Mouse (Mus musculus): ENCODE data around the gene Sipa1l3. TPM values are rescaled to one million over a fixed set of nuclear protein-coding genes. Genes with fewer than 3 reads are reported as not detected.

Gene Sipa1l3
- polyA plus RNA-seq, 1 experiment from 2014 or later: 22.0 TPM

GRCm38 (mm10) chr7:29387524-29388068, 130.8 kb downstream of the Sipa1l3 start:
- Histone ChIP-seq H3K9me3 (ENCODE audit: control insufficient read depth) (no peaks in the 10 kb centered on the region), H3K36me3 (ENCODE audit: control insufficient read depth, insufficient read depth) (peaks cover 47% of the 10 kb centered on the region), H3K9ac (ENCODE audit: low read depth, low read length) (no peak overlapping the region), H3K27me3 (replicated peaks; ENCODE audit: control insufficient read depth, insufficient read depth, low read length) (no peaks in the 10 kb centered on the region), H3K27ac (ENCODE audit: low read depth, low read length) (no peak overlapping the region), H3K4me1 (replicated peaks; ENCODE audit: control insufficient read depth, insufficient read depth, low read length) (no peaks in the 10 kb centered on the region), H3K4me2 (replicated peaks; ENCODE audit: low read depth) (no peak overlapping the region), H3K4me3 (ENCODE audit: low read depth, low read length) (no peak overlapping the region)
- TF ChIP-seq CTCF (IDR thresholded peaks at IDR 0.05; ENCODE audit: low read depth): no peak
- no peak for ATAC-seq
- 79% methylated on average over 17 of the region's 17 CpGs for WGBS

GRCm38 (mm10) chr7:29386349-29386748, 132.1 kb downstream of the Sipa1l3 start:
- H3K36me3 ChIP-seq (ENCODE audit: control insufficient read depth, insufficient read depth): peaks cover 56% of the 10 kb centered on the region
- H3K9me3 ChIP-seq (ENCODE audit: control insufficient read depth): no peaks in the 10 kb centered on the region
- no peaks in the 10 kb centered on the region for H3K4me1 ChIP-seq (replicated peaks; ENCODE audit: control insufficient read depth, insufficient read depth, low read length)
- no peak overlapping the region for H3K9ac ChIP-seq (ENCODE audit: low read depth, low read length)
- H3K4me3 ChIP-seq (ENCODE audit: low read depth, low read length): no peak overlapping the region
- 93% methylated on average over 13 of the region's 13 CpGs for WGBS
- no peak overlapping the region for H3K4me2 ChIP-seq (replicated peaks; ENCODE audit: low read depth)
- no peak for ATAC-seq
- H3K27me3 ChIP-seq (replicated peaks; ENCODE audit: control insufficient read depth, insufficient read depth, low read length): no peaks in the 10 kb centered on the region
- H3K27ac ChIP-seq (ENCODE audit: low read depth, low read length): no peak overlapping the region
- TF ChIP-seq CTCF (IDR thresholded peaks at IDR 0.05; ENCODE audit: low read depth): no peak

GRCm38 (mm10) chr7:29385791-29386190, 132.7 kb downstream of the Sipa1l3 start:
- ATAC-seq: no peak
- no peak overlapping the region for H3K9ac ChIP-seq (ENCODE audit: low read depth, low read length)
- H3K4me1 ChIP-seq (replicated peaks; ENCODE audit: control insufficient read depth, insufficient read depth, low read length): no peaks in the 10 kb centered on the region
- H3K4me3 ChIP-seq (ENCODE audit: low read depth, low read length): no peak overlapping the region
- H3K9me3 ChIP-seq (ENCODE audit: control insufficient read depth): no peaks in the 10 kb centered on the region
- H3K27ac ChIP-seq (ENCODE audit: low read depth, low read length): no peak overlapping the region
- H3K4me2 ChIP-seq (replicated peaks; ENCODE audit: low read depth): no peak overlapping the region
- peaks cover 61% of the 10 kb centered on the region for H3K36me3 ChIP-seq (ENCODE audit: control insufficient read depth, insufficient read depth)
- WGBS: 94% methylated on average over 10 of the region's 10 CpGs
- H3K27me3 ChIP-seq (replicated peaks; ENCODE audit: control insufficient read depth, insufficient read depth, low read length): no peaks in the 10 kb centered on the region
- no peak for TF ChIP-seq CTCF (IDR thresholded peaks at IDR 0.05; ENCODE audit: low read depth)

GRCm38 (mm10) chr7:29383255-29383654, 135.2 kb downstream of the Sipa1l3 start:
- ATAC-seq: peak; percentile 56
- no peaks in the 10 kb centered on the region for H3K9me3 ChIP-seq (ENCODE audit: control insufficient read depth)
- no peak overlapping the region for H3K27ac ChIP-seq (ENCODE audit: low read depth, low read length)
- H3K4me1 ChIP-seq (replicated peaks; ENCODE audit: control insufficient read depth, insufficient read depth, low read length): no peaks in the 10 kb centered on the region
- H3K36me3 ChIP-seq (ENCODE audit: control insufficient read depth, insufficient read depth): peaks cover 84% of the 10 kb centered on the region
- peak; percentile 98 for TF ChIP-seq CTCF (IDR thresholded peaks at IDR 0.05; ENCODE audit: low read depth)
- WGBS: 27% methylated on average over 10 of the region's 10 CpGs
- H3K4me3 ChIP-seq (ENCODE audit: low read depth, low read length): no peak overlapping the region
- H3K9ac ChIP-seq (ENCODE audit: low read depth, low read length): no peak overlapping the region
- no peak overlapping the region for H3K4me2 ChIP-seq (replicated peaks; ENCODE audit: low read depth)
- no peaks in the 10 kb centered on the region for H3K27me3 ChIP-seq (replicated peaks; ENCODE audit: control insufficient read depth, insufficient read depth, low read length)

DNA sequence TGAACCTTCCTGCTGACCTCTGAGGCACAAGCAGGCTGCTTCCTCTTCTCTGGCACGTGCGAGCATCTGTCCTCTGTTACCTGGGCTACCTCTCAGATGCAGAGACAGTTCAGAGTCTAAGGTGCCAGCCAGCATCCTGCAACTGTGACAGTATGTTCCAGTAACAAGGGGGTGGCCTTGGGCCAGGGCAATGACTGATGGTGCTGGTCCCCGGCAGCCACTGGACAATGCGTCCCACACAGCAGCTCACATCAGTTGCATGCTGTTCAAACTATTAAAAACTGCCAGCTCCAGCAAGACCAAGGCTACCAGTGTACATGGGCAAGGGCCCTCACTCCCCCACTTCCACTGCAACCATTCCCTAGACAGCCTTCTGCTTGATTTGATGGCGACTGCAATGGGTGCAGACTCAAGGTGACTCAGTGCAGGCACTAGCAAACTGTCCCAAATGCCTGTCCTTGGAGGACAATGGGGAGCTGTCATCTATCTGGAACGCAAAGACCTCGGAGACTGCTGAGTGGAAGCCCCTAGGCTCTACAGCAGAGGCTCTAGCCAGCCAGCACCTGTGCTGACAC, 136.9 kb downstream of the Sipa1l3 start:
- H3K36me3 ChIP-seq (ENCODE audit: control insufficient read depth, insufficient read depth): peaks cover 84% of the 10 kb centered on the region
- 95% methylated on average over 7 of the region's 7 CpGs for WGBS

GRCm38 (mm10) chr7:29374054-29374453, 144.4 kb downstream of the Sipa1l3 start:
- Histone ChIP-seq H3K27ac (ENCODE audit: low read depth, low read length) (no peak overlapping the region), H3K36me3 (ENCODE audit: control insufficient read depth, insufficient read depth) (peaks cover 84% of the 10 kb centered on the region), H3K27me3 (replicated peaks; ENCODE audit: control insufficient read depth, insufficient read depth, low read length) (no peaks in the 10 kb centered on the region), H3K9me3 (ENCODE audit: control insufficient read depth) (no peaks in the 10 kb centered on the region), H3K9ac (ENCODE audit: low read depth, low read length) (no peak overlapping the region), H3K4me3 (ENCODE audit: low read depth, low read length) (no peak overlapping the region), H3K4me1 (replicated peaks; ENCODE audit: control insufficient read depth, insufficient read depth, low read length) (no peaks in the 10 kb centered on the region), H3K4me2 (replicated peaks; ENCODE audit: low read depth) (no peak overlapping the region)
- WGBS: 87% methylated on average over 6 of the region's 6 CpGs
- TF ChIP-seq CTCF (IDR thresholded peaks at IDR 0.05; ENCODE audit: low read depth): no peak
- ATAC-seq: no peak

More for the DNA sequence above, 136.9 kb downstream of the Sipa1l3 start:
- Histone ChIP-seq H3K4me1 (replicated peaks; ENCODE audit: control insufficient read depth, insufficient read depth, low read length) (no peaks in the 10 kb centered on the region), H3K4me3 (ENCODE audit: low read depth, low read length) (no peak overlapping the region), H3K9ac (ENCODE audit: low read depth, low read length) (no peak overlapping the region), H3K9me3 (ENCODE audit: control insufficient read depth) (no peaks in the 10 kb centered on the region), H3K27me3 (replicated peaks; ENCODE audit: control insufficient read depth, insufficient read depth, low read length) (no peaks in the 10 kb centered on the region), H3K4me2 (replicated peaks; ENCODE audit: low read depth) (no peak overlapping the region), H3K27ac (ENCODE audit: low read depth, low read length) (no peak overlapping the region)
- no peak for TF ChIP-seq CTCF (IDR thresholded peaks at IDR 0.05; ENCODE audit: low read depth)
- no peak for ATAC-seq

Data from intestine, postnatal 0 days (tissue).